Mouse (Mus musculus) G1E (cell line): ENCODE measurements around the gene Gm5678.

Experiments used
- CTCF ChIP-seq: IDR thresholded peaks from 2 replicates; pipeline ENCODE4 v1.5.1; 2012; ENCODE audit warnings: low read depth, low read length, inconsistent platforms, mixed read lengths
- GATA1 ChIP-seq: IDR thresholded peaks from 2 replicates; pipeline ENCODE4 v1.6.1; 2012; ENCODE audit warnings: borderline replicate concordance, low read length, inconsistent platforms, mixed read lengths
- POLR2AphosphoS5 ChIP-seq: IDR thresholded peaks from 2 replicates; pipeline ENCODE4 v1.6.1; 2012; ENCODE audit warnings: low read depth, low read length, inconsistent platforms; ENCODE audit not compliant: insufficient replicate concordance
- TAL1 ChIP-seq: conservative IDR thresholded peaks from 2 replicates; pipeline ENCODE4 v1.6.1; 2012; ENCODE audit warnings: low read depth, low read length, inconsistent platforms, mixed read lengths

GRCm38 (mm10) chr16:93595766-93596165 is 32.1 kb upstream of the Gm5678 start:
- TF ChIP-seq GATA1 (no peak), CTCF (no peak), POLR2AphosphoS5 (no peak), TAL1 (no peak)
